Mouse (Mus musculus): ENCODE measurements around the gene Hist1h3c. TPM values are rescaled to one million over a fixed set of nuclear protein-coding genes. Genes with fewer than 3 reads are reported as not detected.
"Not testable (repeated sequence)": the region's sequence is repeated elsewhere in the genome, so short reads cannot be mapped to it uniquely, and the experiment has no call there.

The Hist1h3c gene
- total and polyA plus RNA-seq, 2 experiments, result 0.20 to 8.0 TPM

DNA sequence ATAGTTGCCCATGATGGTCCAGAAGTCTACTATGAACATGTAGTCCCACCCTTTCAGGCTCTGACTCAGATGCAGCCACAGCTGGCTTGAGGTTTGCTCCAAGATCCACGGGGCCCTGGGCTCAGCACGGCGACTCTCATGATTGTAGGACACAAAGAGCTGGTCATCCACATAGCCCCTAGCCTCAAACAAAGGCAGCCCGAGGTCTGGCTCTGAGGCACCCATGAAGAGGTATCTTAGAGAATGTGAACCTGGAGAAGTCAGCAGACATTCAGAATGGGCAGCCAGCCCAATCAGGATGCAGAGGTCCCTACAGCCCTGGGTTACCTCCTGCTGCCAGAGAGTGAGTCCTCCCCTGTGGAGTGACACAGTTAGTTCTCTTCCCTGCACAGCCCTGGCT is 37.4 kb downstream of the Hist1h3c start:
- TF ChIP-seq CTCF (IDR thresholded peaks at IDR 0.05; ENCODE audit: low read depth, low read length) (no peak), POLR2A (IDR thresholded peaks at IDR 0.05; ENCODE audit: extremely low read depth, insufficient read depth, low read length) (no peak)
- Histone ChIP-seq H3K27ac (replicated peaks; ENCODE audit: insufficient read depth, low read depth, low read length) (no peak overlapping the region), H3K36me3 (ENCODE audit: control insufficient read depth, insufficient read depth, low read length) (peaks cover 16% of the 10 kb centered on the region; the same call in 1 of the 2 replicates), H3K4me1 (ENCODE audit: control insufficient read depth, insufficient read depth, low read length) (peaks cover 17% of the 10 kb centered on the region), H3K9ac (ENCODE audit: low read depth, low read length) (peak overlapping the region; percentile 12; the same call in 1 of the 2 replicates), H3K4me3 (ENCODE audit: insufficient read depth, low read depth, low read length) (no peak overlapping the region), H3K79me2 (ENCODE audit: control insufficient read depth, insufficient read depth, low read length) (no peaks in the 10 kb centered on the region), H3K27me3 (ENCODE audit: control insufficient read depth, insufficient read depth, low read length) (no peaks in the 10 kb centered on the region)
- WGBS, result 86% methylated on average over 4 of the region's 4 CpGs
- DNase-seq (ENCODE audit: extremely low read depth, low read depth, low spot score), result no peak

DNA sequence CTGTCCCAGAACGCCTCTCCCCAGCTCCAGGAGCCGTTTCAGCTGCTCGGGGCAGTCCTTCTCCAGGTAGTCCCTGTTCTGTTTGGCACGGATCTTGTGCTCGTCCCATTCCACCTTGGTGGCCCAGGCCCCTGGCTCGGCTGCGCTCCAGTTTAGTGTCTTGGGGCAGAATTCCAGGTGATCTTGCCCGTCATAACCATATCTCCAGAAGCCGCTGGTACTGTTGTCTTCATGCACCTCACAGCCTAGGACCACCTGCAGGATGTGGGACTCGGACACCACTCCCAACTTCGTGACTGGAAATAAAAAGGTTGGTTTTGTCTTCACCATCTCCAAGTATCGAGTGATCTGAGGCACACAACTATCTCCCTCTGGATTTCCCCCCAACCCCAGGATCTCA is 38.6 kb downstream of the Hist1h3c start:
- 95% methylated on average over 12 of the region's 12 CpGs for WGBS
- Histone ChIP-seq H3K9ac (ENCODE audit: low read depth, low read length) (no peak overlapping the region), H3K4me3 (ENCODE audit: insufficient read depth, low read depth, low read length) (no peak overlapping the region), H3K27ac (replicated peaks; ENCODE audit: insufficient read depth, low read depth, low read length) (no peak overlapping the region), H3K79me2 (ENCODE audit: control insufficient read depth, insufficient read depth, low read length) (no peaks in the 10 kb centered on the region), H3K4me1 (ENCODE audit: control insufficient read depth, insufficient read depth, low read length) (peaks cover 17% of the 10 kb centered on the region), H3K36me3 (ENCODE audit: control insufficient read depth, insufficient read depth, low read length) (peaks cover 16% of the 10 kb centered on the region; the same call in 1 of the 2 replicates), H3K27me3 (ENCODE audit: control insufficient read depth, insufficient read depth, low read length) (no peaks in the 10 kb centered on the region)
- no peak for TF ChIP-seq CTCF (IDR thresholded peaks at IDR 0.05; ENCODE audit: low read depth, low read length)
- TF ChIP-seq POLR2A (IDR thresholded peaks at IDR 0.05; ENCODE audit: extremely low read depth, insufficient read depth, low read length), result no peak
- no peak for DNase-seq (ENCODE audit: extremely low read depth, low read depth, low spot score)

- Histone ChIP-seq H3K4me3 (ENCODE audit: insufficient read depth, low read depth, low read length) (no peak overlapping the region), H3K9ac (ENCODE audit: low read depth, low read length) (no peak overlapping the region), H3K4me1 (ENCODE audit: control insufficient read depth, insufficient read depth, low read length) (peaks cover 12% of the 10 kb centered on the region), H3K27me3 (ENCODE audit: control insufficient read depth, insufficient read depth, low read length) (no peaks in the 10 kb centered on the region), H3K79me2 (ENCODE audit: control insufficient read depth, insufficient read depth, low read length) (no peaks in the 10 kb centered on the region), H3K36me3 (ENCODE audit: control insufficient read depth, insufficient read depth, low read length) (peaks cover 16% of the 10 kb centered on the region; the same call in 1 of the 2 replicates), H3K27ac (replicated peaks; ENCODE audit: insufficient read depth, low read depth, low read length) (no peak overlapping the region)
- TF ChIP-seq POLR2A (IDR thresholded peaks at IDR 0.05; ENCODE audit: extremely low read depth, insufficient read depth, low read length), result no peak
- 96% methylated on average over 7 of the region's 7 CpGs for WGBS
- no peak for DNase-seq (ENCODE audit: extremely low read depth, low read depth, low spot score)
Measured at GRCm38 (mm10) chr13:23705751-23706356, 39.5 kb downstream of the Hist1h3c start.

DNA sequence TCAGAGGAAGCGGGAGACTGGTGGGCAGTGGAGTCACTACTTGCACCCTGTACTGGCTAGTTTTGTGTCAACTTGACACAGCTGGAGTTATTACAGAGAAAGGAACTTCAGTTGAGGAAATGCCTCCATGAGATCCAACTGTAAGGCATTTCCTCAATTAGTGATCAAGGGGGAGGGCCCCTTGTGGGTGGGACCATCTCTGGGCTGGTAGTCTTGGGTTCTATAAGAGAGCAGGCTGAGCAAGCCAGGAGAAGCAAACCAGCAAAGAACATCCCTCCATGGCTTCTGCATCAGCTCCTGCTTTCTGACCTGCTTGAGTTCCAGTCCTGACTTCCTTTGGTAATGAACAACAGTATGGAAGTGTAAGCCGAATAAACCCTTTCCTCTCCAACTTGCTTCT is 42.6 kb downstream of the Hist1h3c start:
- not testable (repeated sequence) for H3K4me1 ChIP-seq (ENCODE audit: control insufficient read depth, insufficient read depth, low read length); H3K79me2 ChIP-seq (ENCODE audit: control insufficient read depth, insufficient read depth, low read length); H3K4me3 ChIP-seq (ENCODE audit: insufficient read depth, low read depth, low read length); H3K27ac ChIP-seq (replicated peaks; ENCODE audit: insufficient read depth, low read depth, low read length); H3K9ac ChIP-seq (ENCODE audit: low read depth, low read length); DNase-seq (ENCODE audit: extremely low read depth, low read depth, low spot score); H3K27me3 ChIP-seq (ENCODE audit: control insufficient read depth, insufficient read depth, low read length)
- 72% methylated on average over 2 of the region's 2 CpGs for WGBS
- peaks cover 16% of the 10 kb centered on the region; the same call in 1 of the 2 replicates for H3K36me3 ChIP-seq (ENCODE audit: control insufficient read depth, insufficient read depth, low read length)

DNA sequence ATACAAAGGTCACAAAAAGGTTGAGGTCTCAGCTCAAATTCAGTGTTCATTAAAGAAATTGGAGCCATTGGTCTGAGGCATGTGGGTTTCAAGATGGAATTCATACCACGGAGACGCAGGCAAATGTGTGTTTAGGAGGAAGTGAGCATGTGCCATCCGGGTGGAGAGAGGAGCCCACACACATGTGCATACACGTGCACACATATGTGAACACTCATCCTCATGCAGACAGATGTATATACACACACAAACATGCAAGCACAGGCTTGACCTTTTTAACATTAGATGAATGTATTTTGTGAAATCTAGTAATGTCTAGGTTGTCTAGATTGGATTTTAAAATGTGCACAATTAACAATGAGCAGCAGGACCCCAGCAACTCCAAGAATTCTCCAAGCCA is 43.2 kb downstream of the Hist1h3c start:
- Histone ChIP-seq H3K79me2 (ENCODE audit: control insufficient read depth, insufficient read depth, low read length) (no peaks in the 10 kb centered on the region), H3K36me3 (ENCODE audit: control insufficient read depth, insufficient read depth, low read length) (peaks cover 16% of the 10 kb centered on the region; the same call in 1 of the 2 replicates), H3K9ac (ENCODE audit: low read depth, low read length) (no peak overlapping the region), H3K27me3 (ENCODE audit: control insufficient read depth, insufficient read depth, low read length) (no peaks in the 10 kb centered on the region), H3K4me1 (ENCODE audit: control insufficient read depth, insufficient read depth, low read length) (no peaks in the 10 kb centered on the region; the same call in 1 of the 2 replicates), H3K4me3 (ENCODE audit: insufficient read depth, low read depth, low read length) (no peak overlapping the region), H3K27ac (replicated peaks; ENCODE audit: insufficient read depth, low read depth, low read length) (no peak overlapping the region)
- 74% methylated on average over 4 of the region's 4 CpGs for WGBS
- DNase-seq (ENCODE audit: extremely low read depth, low read depth, low spot score), result no peak
- TF ChIP-seq CTCF (IDR thresholded peaks at IDR 0.05; ENCODE audit: low read depth, low read length) (no peak), POLR2A (IDR thresholded peaks at IDR 0.05; ENCODE audit: extremely low read depth, insufficient read depth, low read length) (no peak)

DNA sequence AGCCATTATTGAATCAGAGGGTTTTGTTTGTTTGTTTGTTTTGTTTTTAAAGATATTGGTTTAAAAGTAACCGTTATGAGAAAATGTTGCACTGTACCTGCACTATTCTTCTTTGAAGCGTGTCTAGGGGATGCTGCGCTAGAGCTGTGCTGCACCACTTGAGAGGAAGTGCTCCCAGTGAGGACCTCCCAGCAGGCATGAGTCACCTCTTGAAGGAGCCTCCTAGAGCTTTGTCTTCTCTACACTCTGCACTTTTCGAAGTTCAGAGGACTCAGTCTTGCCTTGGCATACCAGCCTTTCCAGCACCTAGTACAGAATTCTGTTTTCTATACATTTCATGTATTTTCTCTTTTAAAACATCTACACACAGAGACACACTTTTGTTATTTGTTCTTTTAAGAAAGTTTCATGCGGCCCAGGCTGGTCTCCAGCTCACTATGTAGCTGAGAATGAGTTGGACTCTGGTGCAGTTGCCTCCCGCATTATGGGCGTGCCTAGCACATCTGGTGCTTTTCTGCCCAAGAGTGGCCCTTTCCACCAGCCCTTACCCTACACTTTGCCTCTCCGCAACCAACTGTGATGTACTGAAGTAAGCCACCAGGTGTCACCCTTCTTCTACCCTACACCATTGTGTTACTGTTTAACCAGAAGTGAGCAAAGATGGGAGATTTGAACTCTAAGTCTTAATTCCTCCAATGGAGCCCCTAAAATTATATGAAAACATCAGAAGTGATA is 44.4 kb downstream of the Hist1h3c start:
- Histone ChIP-seq H3K27me3 (ENCODE audit: control insufficient read depth, insufficient read depth, low read length) (no peaks in the 10 kb centered on the region), H3K4me1 (ENCODE audit: control insufficient read depth, insufficient read depth, low read length) (peaks cover 4% of the 10 kb centered on the region), H3K9ac (ENCODE audit: low read depth, low read length) (no peak overlapping the region), H3K27ac (replicated peaks; ENCODE audit: insufficient read depth, low read depth, low read length) (no peak overlapping the region), H3K79me2 (ENCODE audit: control insufficient read depth, insufficient read depth, low read length) (no peaks in the 10 kb centered on the region), H3K4me3 (ENCODE audit: insufficient read depth, low read depth, low read length) (no peak overlapping the region), H3K36me3 (ENCODE audit: control insufficient read depth, insufficient read depth, low read length) (peaks cover 16% of the 10 kb centered on the region; the same call in 1 of the 2 replicates)
- peak; percentile 83 for DNase-seq (ENCODE audit: extremely low read depth, low read depth, low spot score)
- TF ChIP-seq CTCF (IDR thresholded peaks at IDR 0.05; ENCODE audit: low read depth, low read length) (peak; percentile 66), POLR2A (IDR thresholded peaks at IDR 0.05; ENCODE audit: extremely low read depth, insufficient read depth, low read length) (no peak)
- 27% methylated on average over 8 of the region's 8 CpGs for whole genome bisulfite sequencing
